Mouse (Mus musculus) erythroid progenitor cell, adult 5-6 weeks (primary cell): ENCODE data around the gene Gm42906. TPM values are rescaled to one million over a fixed set of nuclear protein-coding genes. Genes with fewer than 3 reads are reported as not detected.

Experiments
- ATAC-seq: replicated peaks from 2 replicates; pipeline ENCODE4 v1.8.0; 2016; ENCODE audit warnings: moderate number of reproducible peaks, mild to moderate bottlenecking, moderate TSS enrichment, inconsistent platforms; ENCODE audit not compliant: poor library complexity, low FRiP score, severe bottlenecking
- total RNA-seq, 2 experiments: library from RNA; stranded (forward) in 1 of 2; stranded (reverse) in 1 of 2; fragments of 150-400 nt in 1 of 2; fragments of 186-747, 209-891 nt in 1 of 2; gene quantifications; 2 replicates each; pipeline versions ENCODE4 v1.2.3 to v1.2.4; 2015 to 2017; ENCODE audit warnings: low replicate concordance in 2 of 2

The Gm42906 gene
- total RNA-seq, 2 experiments from 2014 or later: not detected

DNA sequence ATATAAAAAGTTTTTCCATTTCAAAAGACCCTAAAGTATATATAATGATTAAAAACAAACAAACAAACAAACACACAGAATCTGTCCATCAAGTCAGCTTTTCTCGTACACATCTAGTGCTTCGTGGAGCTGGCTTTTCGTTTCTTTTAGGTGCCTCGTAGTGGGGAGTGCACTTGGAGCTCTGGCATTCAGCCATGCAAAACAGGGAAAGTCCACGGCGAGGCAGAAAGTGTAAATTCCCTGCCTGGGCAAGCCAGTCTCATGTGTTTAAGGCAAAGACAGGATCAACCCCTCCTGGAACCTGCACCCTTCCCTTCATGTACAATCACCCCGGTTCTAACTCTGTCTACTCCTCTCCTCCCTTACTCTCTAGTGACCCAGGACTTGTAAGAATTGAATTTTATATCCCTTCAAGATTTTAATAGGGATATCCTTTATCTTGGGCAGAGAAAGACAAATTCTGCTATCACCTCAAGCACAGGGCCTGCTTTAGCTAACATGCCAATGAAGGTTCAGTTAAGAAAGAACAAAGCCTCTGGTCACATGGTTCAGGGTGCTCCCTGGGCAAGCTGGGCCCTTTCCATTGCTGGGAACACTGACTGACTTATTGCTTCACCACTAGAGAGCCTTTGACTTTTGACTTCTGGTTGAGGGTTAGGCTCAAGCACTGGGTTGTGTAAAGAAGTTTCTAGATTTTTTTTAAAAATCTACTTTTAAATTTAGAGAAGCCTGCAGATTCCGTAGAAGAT lies 292.7 kb downstream of the Gm42906 start:
- ATAC-seq: no peak

DNA sequence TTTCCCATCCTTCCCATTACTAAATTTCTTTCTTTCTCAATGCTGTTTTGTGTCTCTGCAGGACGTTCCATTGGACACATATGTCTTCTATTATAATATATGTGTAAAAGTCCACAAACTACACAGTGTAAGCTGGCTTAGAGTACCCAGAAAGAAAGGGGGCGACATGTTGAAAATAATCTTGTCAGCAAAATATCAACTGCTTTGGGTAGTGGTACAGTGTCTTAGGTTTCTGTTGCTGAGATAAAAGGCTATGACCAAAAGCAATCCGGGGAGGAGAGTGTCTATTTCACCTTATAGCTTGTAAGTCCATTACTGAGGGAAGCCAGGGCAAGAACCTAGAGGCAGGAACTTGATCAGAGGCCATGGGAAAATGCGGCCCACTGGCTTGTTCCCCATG lies 293.8 kb downstream of the Gm42906 start:
- ATAC-seq: no peak

GRCm38 (mm10) chr5:151133744-151134143 lies 294.2 kb downstream of the Gm42906 start:
- no peak for ATAC-seq

DNA sequence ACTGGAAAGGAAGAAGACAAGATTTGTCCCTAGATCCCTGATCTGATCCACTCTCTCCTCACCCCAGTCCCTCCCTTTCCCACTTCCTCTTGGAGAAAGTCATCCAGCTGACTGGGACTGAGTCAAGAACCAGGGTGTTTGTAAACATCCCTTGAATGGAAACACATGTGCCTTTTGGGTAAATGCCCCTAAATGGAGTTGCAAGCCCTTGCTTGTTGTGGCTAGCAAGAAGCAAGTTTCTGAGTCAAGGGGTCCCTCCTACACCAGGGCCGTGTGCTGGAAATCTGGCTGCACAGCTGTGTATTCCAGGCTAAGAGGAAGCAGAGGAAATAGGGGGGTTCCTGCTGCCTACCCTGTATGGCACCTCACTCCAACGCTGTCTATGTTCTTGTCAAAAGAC lies 298.2 kb downstream of the Gm42906 start:
- no peak for ATAC-seq

- no peak for ATAC-seq
These were observed 300.7 kb downstream of the Gm42906 start for GRCm38 (mm10) chr5:151127298-151127717.

- no peak for ATAC-seq
These were observed 301.4 kb downstream of the Gm42906 start for GRCm38 (mm10) chr5:151126608-151127005.

DNA sequence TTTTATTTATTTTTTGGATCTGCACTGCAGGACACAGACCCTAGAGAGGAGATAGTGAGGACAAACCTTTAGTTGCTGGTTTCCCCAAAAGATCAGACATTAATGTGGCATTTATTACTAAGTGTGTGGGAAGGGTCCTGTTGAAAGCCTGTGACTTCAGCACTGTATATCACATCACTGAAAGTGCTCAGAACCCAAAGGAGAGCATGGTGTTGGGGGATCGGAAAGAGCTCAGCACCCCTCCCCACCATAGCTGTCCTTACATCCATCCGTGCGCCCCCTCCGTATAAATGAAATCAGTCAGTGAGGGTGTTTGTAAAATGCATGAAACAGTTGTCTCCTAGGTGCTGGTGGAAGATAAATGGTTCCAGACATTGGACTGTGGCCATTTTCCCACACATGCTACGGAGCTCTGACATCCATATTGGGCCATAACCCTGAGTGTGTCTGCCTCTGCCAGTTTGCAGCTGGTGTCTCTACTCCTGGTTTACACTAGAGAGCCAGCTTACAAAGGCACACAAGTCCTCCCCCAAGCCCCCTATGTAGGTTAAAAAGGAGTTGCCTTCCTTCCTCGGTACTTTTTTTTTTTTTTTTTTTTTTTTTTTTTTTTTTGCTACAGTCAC lies 301.9 kb downstream of the Gm42906 start:
- ATAC-seq: no peak

DNA sequence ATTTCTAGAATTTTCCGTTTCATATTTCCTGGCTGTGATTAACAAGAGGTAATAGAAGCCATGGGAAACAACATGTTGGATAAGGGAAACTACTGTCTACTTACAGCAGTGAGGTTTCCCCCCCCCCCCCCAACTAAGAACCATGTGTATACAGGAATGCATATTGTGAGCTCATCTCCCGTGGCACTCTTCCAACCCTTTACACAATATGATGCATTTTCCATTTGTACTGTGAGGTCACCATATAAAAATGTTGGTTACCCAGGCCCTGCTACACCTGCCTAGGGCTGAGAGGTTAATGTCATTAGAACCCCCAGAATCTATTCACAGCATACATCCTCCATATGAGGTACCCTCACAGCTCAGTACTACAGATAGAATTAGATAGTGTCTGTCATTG lies 310.1 kb downstream of the Gm42906 start:
- ATAC-seq: no peak

DNA sequence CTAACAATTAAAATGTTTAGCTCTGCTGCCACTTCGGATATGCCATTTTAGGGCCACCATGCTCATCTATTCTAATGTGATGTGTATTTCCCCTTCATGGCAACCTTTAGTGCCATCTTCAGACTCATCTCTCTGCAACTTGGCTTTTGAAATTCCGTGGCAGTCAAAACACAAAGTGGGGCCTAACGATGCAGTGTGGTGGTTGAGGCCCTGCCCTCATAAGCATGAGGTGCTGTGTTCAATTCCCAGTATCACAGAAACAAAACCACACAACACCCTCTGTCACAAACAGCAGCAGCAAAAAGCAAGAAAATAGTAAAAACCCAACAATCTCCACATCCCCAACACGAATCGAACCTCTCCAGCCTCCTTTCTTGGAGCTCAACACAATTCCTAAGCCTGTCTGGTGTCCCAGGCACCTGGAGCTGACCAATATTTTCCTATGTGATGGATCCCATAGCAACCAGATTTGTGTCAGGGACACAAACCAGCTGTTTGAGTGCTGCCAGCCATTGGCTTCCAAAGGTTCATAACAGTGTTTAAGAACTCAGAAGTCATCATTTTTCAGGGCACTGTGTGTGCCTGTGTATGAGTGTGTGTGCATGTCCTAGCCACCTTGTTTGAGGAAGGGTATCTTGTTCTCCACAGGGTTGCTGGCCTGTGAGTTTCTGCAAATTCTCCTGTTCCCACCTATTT lies 311.6 kb downstream of the Gm42906 start:
- ATAC-seq: no peak

DNA sequence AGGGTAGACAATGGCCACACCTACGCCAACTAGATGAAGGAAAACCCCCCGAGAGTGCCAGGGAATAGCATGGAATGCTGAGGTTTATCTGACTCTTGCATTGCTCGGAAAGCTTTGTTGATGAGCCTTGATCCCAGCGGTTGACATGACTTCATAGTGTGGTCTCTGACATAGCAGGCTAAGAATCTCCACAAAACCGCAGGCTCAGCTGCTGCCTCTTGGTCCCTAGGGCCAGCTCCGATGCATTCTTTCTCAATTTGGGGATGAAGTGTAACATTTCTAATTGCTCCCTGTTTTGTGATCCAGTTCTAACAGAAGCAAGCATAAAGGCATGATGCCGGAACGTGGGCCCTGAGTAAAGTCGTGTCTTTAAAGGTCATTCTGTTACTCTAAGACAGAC lies 315.2 kb downstream of the Gm42906 start:
- ATAC-seq: no peak

- no peak for ATAC-seq
These were observed 316.7 kb downstream of the Gm42906 start for GRCm38 (mm10) chr5:151111080-151111871.

DNA sequence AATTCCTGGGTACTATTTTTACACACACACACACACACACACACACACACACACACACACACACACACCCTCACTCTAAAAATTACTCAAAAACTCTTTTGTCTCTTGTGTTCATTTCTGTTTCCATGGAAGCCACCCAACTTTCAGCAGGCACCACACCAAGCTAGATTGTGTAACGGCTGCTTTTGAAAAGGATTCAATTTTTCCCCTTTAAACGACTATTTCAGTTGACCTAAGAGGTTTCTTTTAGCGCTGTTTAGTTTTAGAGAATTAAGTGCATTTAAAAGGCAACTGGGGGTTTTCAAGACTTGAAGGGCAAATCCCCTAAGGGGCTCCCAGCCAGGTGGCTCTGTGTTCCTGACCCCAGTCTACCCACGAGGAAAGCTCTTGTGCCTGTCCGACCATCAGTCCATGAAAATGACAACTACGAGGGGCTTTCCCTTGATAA lies 317.5 kb downstream of the Gm42906 start:
- ATAC-seq: no peak

DNA sequence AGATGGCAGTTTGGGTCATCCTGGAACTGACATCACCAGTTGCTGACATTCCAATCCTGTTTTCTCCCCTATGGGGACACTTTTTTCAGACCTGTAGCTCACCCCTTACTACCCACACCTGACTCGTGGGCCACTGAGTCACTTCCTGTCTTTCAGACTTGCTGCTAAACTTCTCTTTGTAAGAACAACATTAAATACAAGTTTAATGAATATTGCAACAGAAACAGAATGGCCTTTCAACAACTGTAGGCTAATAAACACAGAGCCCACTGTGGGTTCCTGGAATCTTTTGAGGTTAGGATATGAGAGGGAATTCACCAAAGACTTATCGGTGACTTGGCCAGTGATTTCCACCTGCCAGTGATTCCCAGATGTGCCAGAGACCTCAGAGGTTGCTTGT lies 318.1 kb downstream of the Gm42906 start:
- no peak for ATAC-seq

- ATAC-seq: no peak
These were observed 319.0 kb downstream of the Gm42906 start for GRCm38 (mm10) chr5:151108955-151109354.

- no peak for ATAC-seq
These were observed 319.6 kb downstream of the Gm42906 start for GRCm38 (mm10) chr5:151108291-151108897.

DNA sequence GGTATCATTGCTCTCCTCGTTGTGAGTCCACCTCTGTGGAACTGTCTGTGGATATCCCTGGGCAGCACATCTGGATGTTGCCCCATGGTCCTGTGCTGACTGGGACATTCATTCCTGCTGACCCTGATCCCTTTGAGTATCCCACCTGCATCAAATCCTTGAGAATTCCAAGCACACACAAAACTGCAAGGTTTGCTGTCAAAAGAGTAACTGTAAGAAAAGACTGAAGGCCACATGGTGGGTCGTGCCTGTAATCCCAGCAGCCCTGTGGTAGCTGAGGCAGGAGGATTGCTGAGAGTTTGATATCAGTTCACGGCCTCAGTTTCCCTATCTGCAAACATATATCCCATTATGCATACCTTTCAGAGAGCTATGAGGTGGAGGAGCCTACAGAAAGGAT lies 321.1 kb downstream of the Gm42906 start:
- no peak for ATAC-seq

DNA sequence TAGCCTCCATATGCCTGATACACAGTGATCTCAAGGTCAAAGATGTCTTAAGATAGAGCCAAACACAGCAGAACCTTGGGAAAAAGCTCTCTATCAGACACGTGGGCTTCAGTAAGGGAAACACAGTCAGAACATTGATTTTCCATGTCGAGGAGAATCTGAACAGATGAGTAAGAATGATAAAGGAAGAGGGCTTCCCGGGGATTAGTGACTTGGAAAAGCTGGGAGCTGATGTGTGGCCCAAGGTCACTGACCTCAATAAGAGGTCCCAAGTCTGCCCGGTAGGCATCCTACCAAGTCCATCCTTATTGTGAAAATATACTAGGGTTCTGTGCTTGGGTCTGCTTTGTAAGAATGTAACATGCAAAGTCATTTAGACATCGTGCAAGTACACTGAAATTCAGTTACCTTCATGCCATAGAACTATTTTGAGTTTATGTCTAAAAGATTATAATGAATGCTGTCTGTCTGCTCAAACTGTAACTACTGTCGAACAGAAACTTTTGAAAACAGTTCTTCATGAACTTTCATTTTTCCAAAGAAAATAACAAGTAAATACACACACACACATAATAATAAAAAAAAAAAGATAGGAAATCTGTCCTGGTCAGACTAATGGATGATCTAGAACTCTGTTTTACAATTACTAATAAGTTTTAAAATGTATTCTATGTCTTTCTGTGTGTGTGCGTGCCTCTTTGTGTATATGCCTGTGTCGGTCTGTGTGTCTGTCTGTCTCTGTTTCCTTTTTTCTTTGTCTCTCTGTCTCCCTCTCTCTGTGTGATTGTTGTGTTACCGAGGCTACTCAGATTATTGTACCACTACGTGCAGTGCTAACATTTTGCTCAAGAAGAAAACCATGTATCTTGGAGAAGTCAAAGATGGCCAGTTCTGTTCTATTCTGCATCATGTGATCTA lies 322.6 kb downstream of the Gm42906 start:
- no peak for ATAC-seq

DNA sequence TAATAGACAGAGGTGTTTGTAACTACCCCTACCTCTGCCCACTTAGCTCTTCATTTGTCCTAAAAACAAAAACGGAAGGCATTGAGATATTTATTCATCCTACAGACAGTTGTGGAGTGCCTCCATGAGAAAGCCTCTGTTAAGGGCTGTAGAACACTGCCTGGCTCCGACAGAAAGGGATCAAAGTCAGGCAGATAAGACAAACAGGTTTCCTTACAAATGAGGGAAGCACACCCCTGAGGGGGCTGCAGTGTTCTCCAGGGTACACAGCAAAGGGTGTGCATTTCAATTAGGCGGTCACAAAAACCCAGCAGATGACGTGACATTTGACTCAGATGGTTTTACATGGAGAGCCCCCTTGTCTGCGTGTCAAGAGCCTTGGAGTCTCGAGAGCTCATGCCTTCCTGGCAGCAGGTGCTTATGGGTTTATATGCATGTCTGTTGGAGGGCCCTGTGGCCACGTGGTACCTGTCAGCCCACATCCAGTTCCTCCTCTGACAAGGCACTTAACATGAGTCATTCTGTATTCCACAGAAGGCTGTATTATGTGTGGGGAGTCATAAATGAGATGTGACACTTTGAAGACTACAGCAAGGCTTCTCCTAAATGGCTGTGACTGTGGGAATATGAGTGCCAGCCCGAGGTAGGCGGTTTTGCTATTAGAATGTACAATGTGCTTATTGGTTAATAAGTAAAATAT lies 323.5 kb downstream of the Gm42906 start:
- no peak for ATAC-seq
